Mouse (Mus musculus): Measurements from ENCODE around the gene 1700123O20Rik. TPM values are rescaled to one million over a fixed set of nuclear protein-coding genes. Genes with fewer than 3 reads are reported as not detected.
A peak's percentile ranks its signal among the peaks of the same experiment; 100 is the strongest.

1700123O20Rik gene
- polyA plus RNA-seq, 1 experiment from 2014 or later = 88.9 TPM

DNA sequence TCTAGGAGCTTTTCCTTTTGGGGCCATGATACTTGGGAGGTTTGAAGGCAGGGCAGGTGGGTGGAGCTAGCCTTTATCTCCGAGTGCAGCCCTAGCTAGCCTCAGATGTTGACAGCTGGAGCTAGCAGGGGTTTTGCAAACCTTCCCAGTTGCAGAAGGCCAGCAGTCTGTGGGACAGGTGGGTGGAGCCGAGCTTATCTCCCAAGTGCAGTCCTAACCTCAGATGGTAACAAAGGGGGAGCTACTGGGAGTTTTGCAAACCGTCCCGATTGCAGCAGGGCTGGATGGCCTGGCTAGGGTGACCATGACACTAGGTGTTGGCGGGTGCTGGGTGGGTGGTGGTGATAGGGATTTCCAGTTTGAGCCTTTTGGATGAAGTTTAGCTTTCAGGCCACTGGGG lies 19.8 kb downstream of the 1700123O20Rik start:
- Histone ChIP-seq H3K27me3 (ENCODE audit: control insufficient read depth, insufficient read depth, low read length) (no peaks in the 10 kb centered on the region), H3K4me1 (ENCODE audit: control insufficient read depth, insufficient read depth, low read length) (no peaks in the 10 kb centered on the region), H3K4me3 (ENCODE audit: low read depth, low read length) (no peak overlapping the region), H3K9me3 (ENCODE audit: control insufficient read depth, low read depth, low read length) (no peaks in the 10 kb centered on the region), H3K4me2 (replicated peaks; ENCODE audit: low read depth, low read length) (no peak overlapping the region), H3K9ac (replicated peaks; ENCODE audit: low read depth, low read length) (no peak overlapping the region), H3K36me3 (ENCODE audit: control insufficient read depth, insufficient read depth, low read length) (no peaks in the 10 kb centered on the region), H3K27ac (ENCODE audit: low read length) (no peak overlapping the region)
- WGBS = 36% methylated on average over 5 of the region's 5 CpGs
- ATAC-seq (ENCODE audit: insufficient number of reproducible peaks, insufficient read depth, low FRiP score, low read depth) = peak; percentile 35; the same call in 1 of the 2 replicates

DNA sequence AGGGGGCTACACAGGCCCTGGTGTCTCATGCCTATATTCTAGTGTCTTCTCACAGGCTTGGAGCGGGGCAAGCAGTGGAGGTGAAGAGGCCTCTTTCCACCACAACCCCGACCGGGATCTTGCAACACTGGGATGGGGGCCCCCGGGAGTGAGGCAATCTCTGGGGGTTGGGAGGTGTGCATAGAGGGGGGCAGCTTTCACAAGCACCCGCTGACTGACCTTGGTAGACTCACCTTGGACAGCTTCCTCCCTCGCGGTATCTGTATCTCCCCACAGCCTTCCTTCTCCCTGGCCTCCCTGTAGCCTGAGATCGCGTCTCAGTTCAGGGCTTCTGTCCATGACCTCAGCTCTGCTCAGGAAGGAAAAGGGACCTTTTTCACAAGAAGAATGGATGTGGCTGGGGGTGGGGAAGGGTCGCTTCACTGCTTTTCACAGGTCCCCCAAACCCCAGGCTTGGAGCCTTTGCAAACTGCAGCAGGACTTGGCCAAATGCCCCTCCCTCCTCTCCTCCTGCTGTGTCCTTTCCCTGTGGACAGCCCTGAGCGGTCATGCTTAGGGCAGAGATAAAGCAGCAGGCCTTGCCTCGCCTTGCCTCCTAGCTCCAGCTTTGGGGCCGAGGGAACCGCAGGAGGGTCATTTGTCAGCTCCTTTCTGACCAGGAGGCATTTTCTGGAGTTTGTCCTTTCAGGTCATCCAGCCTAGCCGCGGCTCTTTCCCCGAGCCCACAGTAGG lies 20.7 kb downstream of the 1700123O20Rik start:
- no peak for ATAC-seq (ENCODE audit: insufficient number of reproducible peaks, insufficient read depth, low FRiP score, low read depth)
- Histone ChIP-seq H3K9ac (replicated peaks; ENCODE audit: low read depth, low read length) (no peak overlapping the region), H3K27ac (ENCODE audit: low read length) (no peak overlapping the region), H3K9me3 (ENCODE audit: control insufficient read depth, low read depth, low read length) (no peaks in the 10 kb centered on the region), H3K36me3 (ENCODE audit: control insufficient read depth, insufficient read depth, low read length) (no peaks in the 10 kb centered on the region), H3K4me3 (ENCODE audit: low read depth, low read length) (no peak overlapping the region), H3K27me3 (ENCODE audit: control insufficient read depth, insufficient read depth, low read length) (no peaks in the 10 kb centered on the region), H3K4me2 (replicated peaks; ENCODE audit: low read depth, low read length) (no peak overlapping the region), H3K4me1 (ENCODE audit: control insufficient read depth, insufficient read depth, low read length) (no peaks in the 10 kb centered on the region)
- 47% methylated on average over 17 of the region's 17 CpGs for WGBS

DNA sequence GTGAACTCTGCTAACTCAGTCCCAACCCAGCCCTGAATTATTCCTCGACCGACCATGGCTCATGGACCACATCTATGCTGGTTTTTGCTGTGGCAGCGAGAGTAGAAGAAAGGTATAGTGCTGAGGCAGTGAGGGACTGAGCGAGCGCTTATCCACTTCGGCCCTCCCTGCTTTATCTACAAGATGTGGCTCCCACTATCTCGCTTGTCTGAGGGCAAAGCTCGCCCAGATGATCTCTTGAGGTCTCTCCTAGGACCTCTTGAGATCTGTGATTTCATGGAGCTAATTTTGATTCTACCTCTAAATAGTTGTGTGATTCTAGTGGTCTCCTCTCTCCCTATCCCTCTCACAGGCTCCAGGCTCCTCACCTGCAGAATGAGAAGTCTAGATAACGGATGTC lies 23.0 kb downstream of the 1700123O20Rik start:
- no peak overlapping the region for H3K4me3 ChIP-seq (ENCODE audit: low read depth, low read length)
- ATAC-seq (ENCODE audit: insufficient number of reproducible peaks, insufficient read depth, low FRiP score, low read depth) = no peak
- no peak overlapping the region for H3K9ac ChIP-seq (replicated peaks; ENCODE audit: low read depth, low read length)
- H3K36me3 ChIP-seq (ENCODE audit: control insufficient read depth, insufficient read depth, low read length) = no peaks in the 10 kb centered on the region
- no peaks in the 10 kb centered on the region for H3K27me3 ChIP-seq (ENCODE audit: control insufficient read depth, insufficient read depth, low read length)
- H3K27ac ChIP-seq (ENCODE audit: low read length) = no peak overlapping the region
- no peaks in the 10 kb centered on the region for H3K4me1 ChIP-seq (ENCODE audit: control insufficient read depth, insufficient read depth, low read length)
- no peak overlapping the region for H3K4me2 ChIP-seq (replicated peaks; ENCODE audit: low read depth, low read length)
- H3K9me3 ChIP-seq (ENCODE audit: control insufficient read depth, low read depth, low read length) = no peaks in the 10 kb centered on the region
- WGBS = 84% methylated on average over 9 of the region's 9 CpGs

DNA sequence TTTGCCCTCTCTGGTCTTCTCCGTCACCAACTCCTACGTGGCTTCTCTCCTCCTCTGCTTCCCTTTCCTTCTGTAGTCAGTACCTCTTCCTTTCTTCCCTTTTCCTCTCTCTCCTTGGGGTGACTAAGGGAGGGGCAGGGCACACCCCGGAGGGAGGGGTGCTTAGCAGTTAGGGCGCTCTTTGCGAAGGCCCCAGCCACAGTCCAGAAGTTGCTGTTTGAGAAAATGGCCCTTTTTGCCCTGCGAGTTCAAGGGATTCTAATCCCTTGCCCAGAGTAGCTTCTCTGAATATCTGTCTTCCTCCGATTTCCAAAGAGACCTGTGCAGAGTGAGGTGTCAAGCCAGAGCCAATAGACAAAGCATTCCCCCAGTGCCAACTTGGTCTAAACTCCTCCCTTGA lies 26.1 kb downstream of the 1700123O20Rik start, which contains the start of gene Cebpe:
Cebpe (minus strand) TSS at position 101 of the 400 bp plus-strand sequence.
- Histone ChIP-seq H3K27me3 (ENCODE audit: control insufficient read depth, insufficient read depth, low read length) (no peaks in the 10 kb centered on the region), H3K4me2 (replicated peaks; ENCODE audit: low read depth, low read length) (no peak within 1 kb of the TSS), H3K36me3 (ENCODE audit: control insufficient read depth, insufficient read depth, low read length) (no peaks in the 10 kb centered on the region), H3K27ac (ENCODE audit: low read length) (no peak within 1 kb of the TSS), H3K9me3 (ENCODE audit: control insufficient read depth, low read depth, low read length) (no peaks in the 10 kb centered on the region), H3K4me1 (ENCODE audit: control insufficient read depth, insufficient read depth, low read length) (no peaks in the 10 kb centered on the region), H3K9ac (replicated peaks; ENCODE audit: low read depth, low read length) (no peak within 1 kb of the TSS), H3K4me3 (ENCODE audit: low read depth, low read length) (no peak within 1 kb of the TSS)
- no peak for ATAC-seq (ENCODE audit: insufficient number of reproducible peaks, insufficient read depth, low FRiP score, low read depth)
- WGBS = 90% methylated on average over 7 of the region's 7 CpGs

DNA sequence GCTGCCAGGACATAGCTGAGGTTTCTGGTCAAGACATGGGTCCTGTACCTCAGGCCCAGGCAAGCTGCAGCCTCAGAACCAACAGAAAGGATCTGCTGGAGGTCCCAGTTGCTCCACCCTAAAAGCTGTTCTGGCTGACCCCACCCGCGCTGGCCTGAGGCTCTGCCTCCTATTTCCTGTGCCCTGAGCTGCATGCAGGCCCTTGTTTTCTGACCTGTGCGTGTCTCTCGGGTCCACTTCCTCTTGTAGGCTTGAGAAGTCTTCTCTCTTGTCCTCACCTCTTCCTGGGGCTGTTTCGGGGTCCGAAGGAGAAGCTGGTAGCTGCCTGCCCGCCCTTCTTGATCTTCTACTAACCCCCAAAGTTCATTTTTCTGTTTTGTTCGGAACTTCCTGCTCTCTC lies 26.8 kb downstream of the 1700123O20Rik start:
- no peak for ATAC-seq (ENCODE audit: insufficient number of reproducible peaks, insufficient read depth, low FRiP score, low read depth)
- Histone ChIP-seq H3K9ac (replicated peaks; ENCODE audit: low read depth, low read length) (no peak overlapping the region), H3K27me3 (ENCODE audit: control insufficient read depth, insufficient read depth, low read length) (no peaks in the 10 kb centered on the region), H3K4me1 (ENCODE audit: control insufficient read depth, insufficient read depth, low read length) (no peaks in the 10 kb centered on the region), H3K27ac (ENCODE audit: low read length) (no peak overlapping the region), H3K4me3 (ENCODE audit: low read depth, low read length) (no peak overlapping the region), H3K9me3 (ENCODE audit: control insufficient read depth, low read depth, low read length) (no peaks in the 10 kb centered on the region), H3K4me2 (replicated peaks; ENCODE audit: low read depth, low read length) (no peak overlapping the region), H3K36me3 (ENCODE audit: control insufficient read depth, insufficient read depth, low read length) (no peaks in the 10 kb centered on the region)
- 71% methylated on average over 8 of the region's 8 CpGs for WGBS

DNA sequence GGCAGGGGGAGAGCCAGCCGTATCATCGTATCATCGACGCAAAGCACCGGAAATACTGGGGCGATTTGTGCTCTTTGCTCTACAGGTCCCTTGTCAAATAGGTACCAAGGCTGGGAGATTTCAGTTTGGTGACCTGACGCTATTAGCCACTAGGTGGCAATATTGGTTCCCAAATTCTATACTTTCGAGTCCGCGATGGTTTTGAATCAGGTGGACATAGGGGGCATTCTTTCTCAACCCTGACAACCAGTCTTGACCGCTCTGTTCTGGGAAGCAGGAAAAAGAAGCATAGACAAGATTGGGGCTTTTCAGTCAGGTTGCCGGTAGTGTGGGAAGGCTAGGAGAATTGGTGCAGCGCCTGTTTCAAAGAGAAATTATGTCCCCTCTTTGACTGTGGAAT lies 28.1 kb downstream of the 1700123O20Rik start:
- H3K9me3 ChIP-seq (ENCODE audit: control insufficient read depth, low read depth, low read length) = no peaks in the 10 kb centered on the region
- no peaks in the 10 kb centered on the region for H3K27me3 ChIP-seq (ENCODE audit: control insufficient read depth, insufficient read depth, low read length)
- H3K4me2 ChIP-seq (replicated peaks; ENCODE audit: low read depth, low read length) = peak overlapping the region; percentile 64
- under 1% methylated on average over 13 of the region's 13 CpGs for WGBS
- no peaks in the 10 kb centered on the region for H3K36me3 ChIP-seq (ENCODE audit: control insufficient read depth, insufficient read depth, low read length)
- no peaks in the 10 kb centered on the region for H3K4me1 ChIP-seq (ENCODE audit: control insufficient read depth, insufficient read depth, low read length)
- no peak overlapping the region for H3K27ac ChIP-seq (ENCODE audit: low read length)
- peak overlapping the region; percentile 22 for H3K4me3 ChIP-seq (ENCODE audit: low read depth, low read length)
- no peak overlapping the region for H3K9ac ChIP-seq (replicated peaks; ENCODE audit: low read depth, low read length)
- ATAC-seq (ENCODE audit: insufficient number of reproducible peaks, insufficient read depth, low FRiP score, low read depth) = peak; percentile 53; the same call in 1 of the 2 replicates

DNA sequence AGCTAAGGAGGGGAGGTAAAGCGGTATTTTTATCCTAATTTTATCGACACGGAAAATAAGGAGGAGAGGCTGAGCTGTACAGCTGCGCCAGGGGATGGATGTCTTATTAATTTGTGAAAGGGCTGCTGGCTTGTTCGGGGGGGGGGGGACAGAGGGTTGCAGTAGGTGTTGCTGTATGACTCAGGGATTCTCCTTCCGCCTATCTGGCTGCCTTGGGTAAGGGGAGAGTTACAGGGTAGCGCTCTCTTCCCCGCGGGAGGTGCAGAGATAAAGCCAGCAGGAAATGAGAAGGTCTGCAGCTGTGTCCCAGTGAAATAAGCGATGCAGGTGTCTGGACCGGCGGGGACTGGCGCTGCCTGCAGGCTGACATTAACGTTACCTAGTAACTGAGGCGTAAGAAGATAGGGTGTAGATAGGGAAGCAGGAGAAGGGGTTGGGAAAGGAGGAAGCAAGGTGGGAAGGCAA lies 28.6 kb downstream of the 1700123O20Rik start:
- Histone ChIP-seq H3K27me3 (ENCODE audit: control insufficient read depth, insufficient read depth, low read length) (no peaks in the 10 kb centered on the region), H3K4me3 (ENCODE audit: low read depth, low read length) (peak overlapping the region; percentile 22), H3K9ac (replicated peaks; ENCODE audit: low read depth, low read length) (no peak overlapping the region), H3K9me3 (ENCODE audit: control insufficient read depth, low read depth, low read length) (no peaks in the 10 kb centered on the region), H3K27ac (ENCODE audit: low read length) (no peak overlapping the region), H3K36me3 (ENCODE audit: control insufficient read depth, insufficient read depth, low read length) (no peaks in the 10 kb centered on the region), H3K4me2 (replicated peaks; ENCODE audit: low read depth, low read length) (peak overlapping the region; percentile 64), H3K4me1 (ENCODE audit: control insufficient read depth, insufficient read depth, low read length) (no peaks in the 10 kb centered on the region)
- 3% methylated on average over 15 of the region's 15 CpGs for WGBS
- ATAC-seq (ENCODE audit: insufficient number of reproducible peaks, insufficient read depth, low FRiP score, low read depth) = peak; percentile 57; the same call in 1 of the 2 replicates

DNA sequence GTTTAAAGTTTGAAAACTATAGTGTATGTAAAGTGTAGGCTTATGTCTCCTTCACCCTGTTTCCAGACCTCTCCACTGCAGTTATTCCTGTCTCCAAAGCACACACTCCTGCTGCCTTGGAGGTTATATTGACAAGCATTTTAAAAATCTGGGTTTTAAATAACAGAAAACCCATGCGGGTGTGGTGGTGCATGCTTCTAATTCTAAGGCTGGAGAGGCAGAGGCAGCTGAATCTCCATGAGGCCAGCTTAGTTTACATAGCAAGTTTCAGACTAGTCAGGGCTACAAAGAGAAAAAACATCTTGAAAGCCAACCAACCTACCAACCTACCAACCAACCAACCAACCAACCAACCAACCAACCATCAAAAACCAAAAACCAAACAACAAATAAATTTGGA lies 29.4 kb downstream of the 1700123O20Rik start:
- WGBS = 74% methylated on average over 1 of the region's 1 CpGs
- ATAC-seq (ENCODE audit: insufficient number of reproducible peaks, insufficient read depth, low FRiP score, low read depth) = no peak
- no peak overlapping the region for H3K9ac ChIP-seq (replicated peaks; ENCODE audit: low read depth, low read length)
- H3K4me3 ChIP-seq (ENCODE audit: low read depth, low read length) = no peak overlapping the region
- no peaks in the 10 kb centered on the region for H3K9me3 ChIP-seq (ENCODE audit: control insufficient read depth, low read depth, low read length)
- no peaks in the 10 kb centered on the region for H3K4me1 ChIP-seq (ENCODE audit: control insufficient read depth, insufficient read depth, low read length)
- no peaks in the 10 kb centered on the region for H3K36me3 ChIP-seq (ENCODE audit: control insufficient read depth, insufficient read depth, low read length)
- H3K4me2 ChIP-seq (replicated peaks; ENCODE audit: low read depth, low read length) = no peak overlapping the region
- no peaks in the 10 kb centered on the region for H3K27me3 ChIP-seq (ENCODE audit: control insufficient read depth, insufficient read depth, low read length)
- H3K27ac ChIP-seq (ENCODE audit: low read length) = no peak overlapping the region

DNA sequence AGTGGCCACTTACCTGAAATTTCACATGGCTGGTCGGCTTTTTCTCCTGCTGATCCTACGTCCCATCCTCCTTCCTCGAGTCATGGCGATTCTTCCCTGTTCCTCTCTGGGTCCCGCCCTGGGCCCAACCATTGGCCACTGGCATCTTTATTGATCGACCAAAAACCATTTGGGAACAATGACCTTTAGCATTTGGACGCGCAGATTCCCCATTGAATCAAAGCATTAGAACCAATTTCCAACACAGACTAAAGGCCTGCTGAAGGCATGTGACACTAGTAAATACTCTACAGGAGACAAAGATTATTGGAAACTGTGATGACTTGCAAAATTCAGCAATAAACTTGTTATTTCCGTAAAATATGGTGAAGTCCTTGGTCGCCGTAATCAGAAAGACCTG lies 34.0 kb downstream of the 1700123O20Rik start:
- ATAC-seq (ENCODE audit: insufficient number of reproducible peaks, insufficient read depth, low FRiP score, low read depth) = no peak
- Histone ChIP-seq H3K36me3 (ENCODE audit: control insufficient read depth, insufficient read depth, low read length) (no peaks in the 10 kb centered on the region), H3K4me1 (ENCODE audit: control insufficient read depth, insufficient read depth, low read length) (no peaks in the 10 kb centered on the region), H3K27ac (ENCODE audit: low read length) (no peak overlapping the region), H3K4me3 (ENCODE audit: low read depth, low read length) (no peak overlapping the region), H3K9ac (replicated peaks; ENCODE audit: low read depth, low read length) (no peak overlapping the region), H3K9me3 (ENCODE audit: control insufficient read depth, low read depth, low read length) (no peaks in the 10 kb centered on the region), H3K27me3 (ENCODE audit: control insufficient read depth, insufficient read depth, low read length) (no peaks in the 10 kb centered on the region), H3K4me2 (replicated peaks; ENCODE audit: low read depth, low read length) (no peak overlapping the region)
- WGBS = 89% methylated on average over 11 of the region's 11 CpGs

Measured in stomach, embryonic 14.5 days (tissue).